Mouse (Mus musculus) embryo, embryonic 11 days (tissue): ENCODE data around the gene Hivep3.

Source experiments
- DNase-seq: peaks from one replicate; pipeline ENCODE4 v3.0.0-alpha.2; 2015

Hivep3 gene

GRCm38 (mm10) chr4:119979918-119980317 is 246.3 kb downstream of the Hivep3 start:
- no peak for DNase-seq

- no peak for DNase-seq
Observed at GRCm38 (mm10) chr4:119981047-119981720, 247.6 kb downstream of the Hivep3 start.

DNA sequence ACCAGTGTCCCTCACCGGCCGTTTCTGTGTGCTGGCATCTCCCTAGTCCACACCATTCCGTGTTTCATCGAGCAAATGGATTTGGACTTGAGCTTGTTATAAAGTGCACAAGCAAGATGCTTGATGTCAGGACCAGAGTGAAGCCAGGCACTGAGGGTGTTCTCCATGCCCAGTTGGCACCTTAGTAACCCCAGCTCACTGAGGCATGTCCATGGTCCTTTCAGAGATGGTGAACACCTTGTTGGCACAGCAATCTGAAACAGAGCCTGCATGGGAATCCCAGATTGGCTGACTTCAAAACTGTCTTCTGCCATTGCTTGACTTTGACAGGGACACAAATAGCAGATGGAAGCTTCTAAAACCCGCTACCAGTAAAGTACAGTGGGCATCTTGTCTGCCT is 252.5 kb downstream of the Hivep3 start:
- DNase-seq, result no peak

- no peak for DNase-seq
Observed at GRCm38 (mm10) chr4:119986580-119987291, 253.2 kb downstream of the Hivep3 start.

GRCm38 (mm10) chr4:119987376-119988087 is 253.9 kb downstream of the Hivep3 start:
- peak; percentile 46 for DNase-seq

DNA sequence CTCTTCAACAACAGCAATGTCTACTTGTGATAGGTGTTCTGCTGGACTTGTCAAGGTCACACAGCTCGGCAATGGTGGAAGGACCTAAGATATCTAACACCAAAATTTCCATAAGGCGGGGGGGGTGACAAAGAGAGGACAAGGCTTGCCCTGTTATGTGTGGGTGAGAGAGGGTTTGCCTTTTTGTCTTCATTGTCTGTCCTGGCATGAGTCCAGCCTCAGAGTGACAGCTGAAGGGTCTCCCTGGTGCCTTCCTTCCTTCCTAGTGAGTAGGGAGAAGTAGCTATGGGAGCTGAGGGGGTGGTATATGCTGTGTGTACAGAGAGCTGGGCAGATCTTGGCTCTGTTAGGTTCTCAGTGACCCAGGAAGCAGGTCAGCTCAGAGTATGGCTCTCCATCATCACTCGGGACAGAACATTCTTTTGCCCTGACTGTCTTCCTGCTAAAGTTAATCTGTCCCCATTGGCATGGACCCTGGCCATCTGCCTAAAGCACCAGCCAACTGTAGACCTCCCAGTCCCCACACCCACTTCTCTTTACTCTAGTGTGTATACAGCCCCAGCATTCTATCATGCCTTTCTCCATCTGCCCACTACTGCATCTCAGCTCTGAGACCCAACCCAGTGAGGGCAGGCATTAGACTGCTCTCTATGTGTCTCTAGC is 255.6 kb downstream of the Hivep3 start:
- no peak for DNase-seq

GRCm38 (mm10) chr4:119990346-119990745 is 256.8 kb downstream of the Hivep3 start:
- DNase-seq, result no peak

DNA sequence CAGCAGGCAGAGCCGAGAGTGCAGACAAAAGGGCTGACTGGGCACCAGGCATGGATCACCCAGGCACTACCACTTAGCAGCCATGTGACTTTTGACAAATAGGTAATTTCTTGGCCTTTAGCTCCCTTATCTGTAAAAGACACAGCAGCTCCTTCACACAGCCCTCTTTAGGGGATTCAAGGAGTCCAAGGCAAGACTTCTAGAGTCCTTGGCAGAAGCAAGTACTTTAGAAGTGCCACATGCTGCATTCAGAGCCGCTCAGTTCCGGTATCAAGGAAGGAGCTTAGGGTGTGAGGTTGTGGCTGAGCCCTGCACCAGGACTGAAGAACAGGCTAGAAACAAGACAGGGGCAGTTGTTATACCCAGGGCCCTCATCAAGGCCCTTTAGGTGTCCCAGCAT is 257.3 kb downstream of the Hivep3 start:
- DNase-seq, result no peak

DNA sequence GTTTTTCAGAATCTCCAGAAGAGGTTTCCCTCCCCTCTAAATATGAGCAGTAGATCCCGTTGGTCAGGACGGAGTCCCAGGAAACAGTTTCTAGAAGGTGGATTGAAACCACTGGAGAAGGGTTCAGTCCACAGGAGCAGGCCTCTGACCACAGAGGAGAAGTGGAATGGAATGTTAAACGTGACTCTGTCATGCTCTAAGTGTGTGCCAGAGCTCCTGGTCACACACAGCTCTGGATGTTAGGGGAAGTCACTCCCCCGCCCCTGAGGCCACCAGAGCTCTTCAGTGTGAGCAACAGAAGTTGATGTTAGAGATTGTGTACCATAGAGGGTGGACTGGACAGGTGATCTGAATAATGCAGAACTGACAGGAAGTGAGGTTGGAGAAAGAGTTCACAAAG is 258.2 kb downstream of the Hivep3 start:
- no peak for DNase-seq

- DNase-seq, result no peak
Observed at GRCm38 (mm10) chr4:119996377-119996776, 262.8 kb downstream of the Hivep3 start.

GRCm38 (mm10) chr4:119997351-119997750 is 263.8 kb downstream of the Hivep3 start:
- no peak for DNase-seq

DNA sequence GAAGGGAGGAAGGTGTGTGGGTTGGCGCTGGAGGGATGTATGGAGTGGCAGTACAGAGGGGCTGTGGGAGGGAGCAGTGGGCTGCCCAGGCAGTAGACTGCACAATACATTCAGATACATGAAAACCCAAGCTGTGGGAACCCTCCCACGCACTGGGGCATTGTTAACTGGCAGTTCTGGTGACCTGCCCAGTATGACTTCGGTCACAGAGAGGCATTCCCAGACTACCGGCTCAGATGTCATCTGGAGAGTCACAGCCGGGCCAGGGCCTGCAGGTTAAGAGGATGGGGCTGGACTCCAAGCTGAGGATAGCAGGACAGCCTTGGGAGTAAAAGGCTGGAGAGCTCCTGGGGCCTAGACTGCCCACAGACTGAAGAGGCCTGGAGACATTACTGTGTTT is 265.3 kb downstream of the Hivep3 start:
- no peak for DNase-seq

DNA sequence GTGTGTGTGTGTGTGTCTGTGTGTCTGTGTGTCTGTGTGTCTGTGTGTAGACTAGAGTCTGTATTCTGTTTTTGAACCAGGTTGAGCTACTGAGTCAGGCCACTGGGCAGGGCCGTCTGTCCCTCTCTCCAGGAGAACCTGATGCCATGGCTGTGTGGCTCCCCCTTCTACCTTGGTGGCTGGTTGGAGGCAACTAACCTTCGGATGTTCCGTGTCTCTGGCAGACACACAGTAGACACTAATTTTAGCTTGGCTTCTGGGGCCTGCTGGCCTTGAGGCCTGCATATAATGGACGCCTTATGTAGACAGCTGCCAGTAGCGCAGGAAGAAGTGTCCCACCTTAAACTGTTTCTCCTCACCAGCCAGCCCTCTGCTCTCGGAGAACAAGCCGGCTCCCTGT is 267.3 kb downstream of the Hivep3 start:
- no peak for DNase-seq

DNA sequence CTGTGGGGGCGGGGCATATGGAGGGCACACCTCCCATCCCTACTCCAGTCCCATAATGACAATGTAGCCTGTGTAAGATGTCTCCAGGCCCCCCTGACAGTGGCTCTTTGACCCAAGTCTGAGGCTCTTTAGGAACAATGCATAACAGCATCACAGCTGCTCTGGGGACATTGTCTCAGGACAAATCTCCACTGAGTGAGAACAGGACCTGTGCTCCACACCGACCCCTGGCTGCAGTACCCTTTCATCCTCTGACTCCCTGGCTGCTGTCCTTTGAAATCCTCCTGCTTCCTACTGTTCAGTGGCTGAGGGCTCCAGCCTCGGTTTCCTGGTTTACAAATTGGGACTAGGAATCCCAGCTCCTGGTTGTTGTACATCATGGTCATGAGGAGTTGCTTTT is 269.4 kb downstream of the Hivep3 start:
- no peak for DNase-seq

- no peak for DNase-seq
Observed at GRCm38 (mm10) chr4:120006046-120006445, 272.5 kb downstream of the Hivep3 start.

DNA sequence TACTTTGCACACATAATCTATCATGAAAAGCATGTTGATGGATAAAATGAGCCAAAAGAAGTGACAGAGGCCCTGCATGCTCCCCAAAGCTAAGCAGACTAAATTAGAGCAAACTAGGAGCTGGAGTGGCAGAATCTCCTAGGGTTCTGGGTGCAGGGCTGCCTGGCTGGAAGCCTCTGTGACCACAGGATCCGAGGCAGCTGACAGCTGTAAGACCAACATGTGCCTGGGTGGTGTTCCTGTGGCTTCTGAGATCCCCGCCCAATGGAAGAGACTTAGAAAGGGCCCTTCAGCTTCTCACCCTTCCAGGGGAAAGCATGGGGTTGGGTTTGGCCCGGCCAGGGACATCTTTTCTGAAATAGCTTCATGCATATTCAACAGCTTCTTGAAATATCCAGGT is 274.3 kb downstream of the Hivep3 start:
- DNase-seq, result no peak

DNA sequence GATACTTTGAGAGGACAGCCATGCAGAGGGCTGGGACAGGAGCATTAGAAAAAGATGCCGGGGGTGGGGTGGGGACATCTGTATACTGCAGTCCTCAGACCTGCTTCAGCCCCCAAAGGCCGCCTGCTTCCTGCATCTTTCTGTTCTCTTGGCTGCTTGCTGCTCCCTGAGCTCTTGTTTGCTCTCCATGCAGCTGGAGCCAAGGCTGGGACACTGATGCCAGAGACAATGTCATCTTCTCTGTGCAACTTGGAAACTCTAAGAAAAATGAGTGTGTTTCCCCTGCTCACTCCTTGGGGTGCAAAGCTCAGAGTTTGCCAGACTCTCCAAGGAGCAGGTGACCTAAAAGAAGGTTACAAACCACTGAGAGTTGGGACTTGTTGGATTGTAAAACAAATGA is 275.6 kb downstream of the Hivep3 start:
- DNase-seq, result no peak

GRCm38 (mm10) chr4:120011788-120012187 is 278.2 kb downstream of the Hivep3 start:
- no peak for DNase-seq

GRCm38 (mm10) chr4:120012891-120013290 is 279.3 kb downstream of the Hivep3 start:
- no peak for DNase-seq

DNA sequence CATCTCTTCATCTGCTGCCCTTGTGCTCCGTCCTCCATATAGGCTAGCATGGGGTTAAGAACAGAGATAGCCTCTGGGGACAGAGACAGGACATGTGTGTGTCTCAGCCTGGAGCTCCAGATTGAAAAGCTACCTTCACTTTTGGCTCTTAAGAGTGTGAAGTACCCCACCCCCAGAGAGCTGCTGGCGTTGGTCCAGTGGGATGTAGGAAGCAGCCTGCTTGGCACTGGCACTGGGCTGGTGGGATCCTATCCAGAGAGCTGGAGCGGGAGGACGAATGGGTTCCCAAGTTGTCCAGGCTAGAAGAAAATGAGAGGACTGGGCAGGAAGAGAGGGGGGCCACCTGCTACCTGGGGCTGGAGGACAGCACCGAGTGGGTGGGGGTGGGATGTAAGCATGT is 284.8 kb downstream of the Hivep3 start:
- no peak for DNase-seq

GRCm38 (mm10) chr4:120022392-120022791 is 288.8 kb downstream of the Hivep3 start:
- DNase-seq, result no peak

GRCm38 (mm10) chr4:120023221-120023840 is 289.7 kb downstream of the Hivep3 start:
- DNase-seq, result no peak

DNA sequence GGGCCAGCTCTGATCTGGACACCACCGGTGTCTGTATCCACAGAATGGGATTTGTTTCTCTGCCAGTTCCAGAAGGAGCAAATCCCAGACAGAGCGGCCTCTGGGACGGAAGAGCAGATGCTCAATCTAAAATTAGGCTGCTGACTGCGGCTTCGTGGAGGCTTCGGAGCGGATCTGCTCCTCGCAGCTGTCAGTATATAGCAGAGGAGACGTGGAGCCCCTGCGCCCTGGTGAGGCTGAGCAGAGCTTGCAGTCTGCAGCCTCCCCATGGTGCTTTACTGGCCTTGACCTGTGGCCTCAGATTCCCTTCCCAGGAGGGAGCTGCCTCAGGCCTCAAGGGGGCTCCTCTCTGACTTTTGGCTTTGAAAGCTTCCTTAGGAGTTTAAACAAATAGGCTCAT is 290.5 kb downstream of the Hivep3 start:
- DNase-seq, result peak; percentile 38
